Comparison of ENCODE assay signal across 29 mouse cellular contexts in genomic region chr17:14682836-14683235, GRCm38 (mm10). TPM values are rescaled to one million over a fixed set of nuclear protein-coding genes. Genes with fewer than 3 reads are reported as not detected.
DNase-seq lines count a peak whose midpoint lies in the region; ATAC-seq lines count a peak whose summit lies in the region.
"Had no signal": no experiment of that assay in that cellular context is flagged by ENCODE, and none has a peak within 500 bp of the region (broad histone marks: within the 10 kb centered on the region; RNA-seq: fewer than 3 reads in every experiment).

No protein-coding gene starts in this region.

- no peaks in the 10 kb centered on the region for H3K36me3 ChIP-seq in heart, embryonic 11.5 days (ENCODE audit: control insufficient read depth, insufficient read depth, low read length)
- H3K36me3 ChIP-seq in forebrain, embryonic 12.5 days (replicated peaks): no peaks in the 10 kb centered on the region
- H3K36me3 ChIP-seq: forebrain, embryonic 10.5 days; forebrain, embryonic 15.5 days; G1E had no signal

- H3K27me3 ChIP-seq in heart, embryonic 11.5 days (ENCODE audit: control insufficient read depth, insufficient read depth, low read length): no peaks in the 10 kb centered on the region; the same call in 1 of the 2 replicates
- H3K27me3 ChIP-seq in forebrain, embryonic 12.5 days: no peaks in the 10 kb centered on the region
- H3K27me3 ChIP-seq: CH12.LX; embryonic facial prominence, embryonic 15.5 days; forebrain, embryonic 13.5 days; forebrain, embryonic 15.5 days had no signal

- no peak for ATAC-seq in heart, embryonic 11.5 days (replicated peaks; ENCODE audit: insufficient number of reproducible peaks, low FRiP score, low TSS enrichment)
- no peak for ATAC-seq in forebrain, embryonic 12.5 days (ENCODE audit: low FRiP score)
- ATAC-seq: activated CD4-positive, CD25-positive, alpha-beta regulatory T cell, adult 4 months; CD4-positive, CD25-positive, alpha-beta regulatory T cell, adult 4 months; forebrain, embryonic 13.5 days; forebrain, embryonic 15.5 days; Patski had no signal

- 89% methylated on average over 7 of the region's 7 CpGs for WGBS in heart, embryonic 11.5 days (ENCODE audit: insufficient replicate concordance)
- WGBS in forebrain, embryonic 12.5 days: 89% methylated on average over 7 of the region's 7 CpGs

- H3K9me3 ChIP-seq in heart, embryonic 11.5 days (replicated peaks; ENCODE audit: control insufficient read depth, low read length): no peaks in the 10 kb centered on the region
- H3K9me3 ChIP-seq in forebrain, embryonic 12.5 days: no peaks in the 10 kb centered on the region
- H3K9me3 ChIP-seq: embryonic facial prominence, embryonic 13.5 days; embryonic facial prominence, embryonic 15.5 days; forebrain, embryonic 10.5 days; forebrain, embryonic 13.5 days; forebrain, embryonic 15.5 days; G1E had no signal

- peak; percentile 60 for DNase-seq in gastrocnemius, adult 18-20 months (ENCODE audit: low spot score)
- no peak for DNase-seq in gastrocnemius, postnatal 4 days (ENCODE audit: low spot score in 2 of 2)
- peak; percentile 89 for DNase-seq in heart, adult 11 months
- peak; percentile 65 for DNase-seq in gastrocnemius, postnatal 25 days
- DNase-seq in adrenal gland, adult 18-20 months (ENCODE audit: low spot score in 2 of 2): no peak
- DNase-seq: adrenal gland, adult 2 months; adrenal gland, postnatal 10 days; adrenal gland, postnatal 25 days; B cell, adult 2 months; cerebellum, adult 11 months; cerebellum, adult 18-20 months; cerebellum, adult 8-10 months; cerebellum, adult 9-11 months; cerebellum, postnatal 14 days; cerebellum, postnatal 36 days; embryo, embryonic 11 days had no signal

- no peak overlapping the region for H3K4me3 ChIP-seq in heart, embryonic 11.5 days (ENCODE audit: low read depth, low read length)
- H3K4me3 ChIP-seq in forebrain, embryonic 12.5 days (replicated peaks): no peak overlapping the region
- H3K4me3 ChIP-seq: embryonic facial prominence, embryonic 13.5 days; embryonic facial prominence, embryonic 15.5 days; erythroblast, embryonic 14.5 days; forebrain, embryonic 10.5 days; forebrain, embryonic 13.5 days; forebrain, embryonic 15.5 days had no signal

- no peak overlapping the region for H3K4me2 ChIP-seq in heart, embryonic 11.5 days
- no peak overlapping the region for H3K4me2 ChIP-seq in forebrain, embryonic 12.5 days
- H3K4me2 ChIP-seq: embryonic facial prominence, embryonic 13.5 days; embryonic facial prominence, embryonic 15.5 days; forebrain, embryonic 13.5 days; forebrain, embryonic 15.5 days had no signal

- no peak overlapping the region for H3K9ac ChIP-seq in heart, embryonic 11.5 days (ENCODE audit: low read depth, low read length)
- H3K9ac ChIP-seq in forebrain, embryonic 12.5 days: no peak overlapping the region
- H3K9ac ChIP-seq: embryonic facial prominence, embryonic 13.5 days; embryonic facial prominence, embryonic 15.5 days; forebrain, embryonic 13.5 days; forebrain, embryonic 15.5 days had no signal

- H3K4me1 ChIP-seq in heart, embryonic 11.5 days (ENCODE audit: control insufficient read depth, insufficient read depth, low read length): no peaks in the 10 kb centered on the region
- H3K4me1 ChIP-seq in forebrain, embryonic 12.5 days: no peaks in the 10 kb centered on the region
- H3K4me1 ChIP-seq: embryonic facial prominence, embryonic 13.5 days; embryonic facial prominence, embryonic 15.5 days; forebrain, embryonic 10.5 days; forebrain, embryonic 13.5 days; forebrain, embryonic 15.5 days had no signal

- H3K27ac ChIP-seq in heart, embryonic 11.5 days (ENCODE audit: low read depth, low read length): no peak overlapping the region
- H3K27ac ChIP-seq in forebrain, embryonic 12.5 days: no peak overlapping the region
- H3K27ac ChIP-seq: embryonic facial prominence, embryonic 13.5 days; embryonic facial prominence, embryonic 15.5 days; forebrain, embryonic 10.5 days; forebrain, embryonic 13.5 days; forebrain, embryonic 15.5 days had no signal

RNA-seq across cellular contexts. Expression of gene Thbs2, which starts 11.2 kb away (rescaled TPM):
- 10 to 100 TPM in 1 of 2 experiments, 1 to 10 TPM in 1; 4.6 to 11.9 TPM for total RNA-seq in gastrocnemius, adult 18-20 months (2021)
- total RNA-seq in gastrocnemius, postnatal 4 days (2021): 100 to 1,000 TPM; 134 to 155 TPM
- 2.7 and 4.0 TPM in 2 replicates for polyA plus RNA-seq in heart, embryonic 11.5 days (2014; fragmentation: Nextera tagmentation; extraction: Ambion mirVana)
- 10 to 100 TPM; 10.5 to 12.9 TPM for total RNA-seq in gastrocnemius, postnatal 25 days (2021)
- 1 to 10 TPM; 2.6 to 3.4 TPM for total RNA-seq in adrenal gland, adult 18-20 months (2021)
- 4.1 and 6.2 TPM in 2 replicates for polyA plus RNA-seq in forebrain, embryonic 12.5 days (2016; fragmentation: Nextera tagmentation; extraction: Ambion mirVana)
- polyA plus RNA-seq: activated CD4-positive, CD25-positive, alpha-beta regulatory T cell, adult 4 months; CD4-positive, CD25-positive, alpha-beta regulatory T cell, adult 4 months; erythroblast, embryonic 14.5 days; G1E had no signal

Comparison
In these comparisons a context has a peak if more than half of its experiments do, and no peak if none do; other contexts are left out.
1. DNase-seq: peak in gastrocnemius, adult 18-20 months (single experiment), heart, adult 11 months (single experiment) and gastrocnemius, postnatal 25 days (single experiment); none in gastrocnemius, postnatal 4 days (0 of 2) and adrenal gland, adult 18-20 months (0 of 2).
2. RNA of gene Thbs2, which starts 11.2 kb away (total RNA-seq): 134 to 155 TPM in gastrocnemius, postnatal 4 days; 10.5 to 12.9 TPM in gastrocnemius, postnatal 25 days, 4.6 to 11.9 TPM in gastrocnemius, adult 18-20 months and 2.6 to 3.4 TPM in adrenal gland, adult 18-20 months; every median in the first group is over 4 times any median in the second.